Mouse (Mus musculus): ENCODE measurements at regions not wholly inside any gene's neighbourhood (a gene's known extent, or its start where the extent isn't known, plus 50 kb on each side); places are given as distances from the start of the nearest gene placed in this dataset.

DNA sequence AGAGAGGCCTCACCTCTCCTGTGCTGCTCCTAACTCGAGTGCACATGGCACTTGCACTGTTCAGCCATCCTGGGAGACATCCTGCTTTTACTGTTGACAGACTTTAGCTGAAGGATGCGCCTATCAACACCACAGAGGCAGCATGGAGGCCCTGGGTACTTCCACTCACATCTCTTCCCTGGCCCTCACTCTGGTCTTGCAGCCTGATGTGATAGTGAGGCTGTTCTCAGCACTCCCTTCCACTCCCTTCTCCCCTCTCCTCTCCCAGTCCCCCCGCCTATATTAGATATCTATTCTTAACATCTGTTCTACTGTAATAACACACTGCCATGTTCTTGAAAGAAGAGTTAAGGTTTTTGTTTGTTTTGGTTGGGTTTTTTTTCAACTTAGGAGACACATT lies 50.2 kb upstream of the Bod1 start:
- DNase-seq, result no peak

DNA sequence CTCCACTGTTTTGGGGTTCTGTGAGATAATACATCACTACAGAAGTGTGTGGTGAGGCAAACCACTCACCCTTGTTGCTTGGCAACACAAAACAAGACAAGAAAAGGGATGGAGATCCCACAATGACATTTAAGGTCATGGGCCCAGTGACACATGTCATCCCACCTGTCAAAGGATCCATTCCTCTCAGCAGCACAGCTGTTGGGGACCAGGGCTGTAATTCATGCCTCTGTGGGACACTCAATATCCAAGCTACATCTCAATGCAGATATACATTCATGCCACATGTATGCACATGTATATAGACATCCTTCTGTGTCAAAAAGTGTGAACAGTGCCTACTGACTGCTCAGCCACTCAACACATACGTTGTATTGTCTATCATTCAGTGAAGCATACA lies 52.8 kb upstream of the Bod1 start:
- no peak for DNase-seq

DNA sequence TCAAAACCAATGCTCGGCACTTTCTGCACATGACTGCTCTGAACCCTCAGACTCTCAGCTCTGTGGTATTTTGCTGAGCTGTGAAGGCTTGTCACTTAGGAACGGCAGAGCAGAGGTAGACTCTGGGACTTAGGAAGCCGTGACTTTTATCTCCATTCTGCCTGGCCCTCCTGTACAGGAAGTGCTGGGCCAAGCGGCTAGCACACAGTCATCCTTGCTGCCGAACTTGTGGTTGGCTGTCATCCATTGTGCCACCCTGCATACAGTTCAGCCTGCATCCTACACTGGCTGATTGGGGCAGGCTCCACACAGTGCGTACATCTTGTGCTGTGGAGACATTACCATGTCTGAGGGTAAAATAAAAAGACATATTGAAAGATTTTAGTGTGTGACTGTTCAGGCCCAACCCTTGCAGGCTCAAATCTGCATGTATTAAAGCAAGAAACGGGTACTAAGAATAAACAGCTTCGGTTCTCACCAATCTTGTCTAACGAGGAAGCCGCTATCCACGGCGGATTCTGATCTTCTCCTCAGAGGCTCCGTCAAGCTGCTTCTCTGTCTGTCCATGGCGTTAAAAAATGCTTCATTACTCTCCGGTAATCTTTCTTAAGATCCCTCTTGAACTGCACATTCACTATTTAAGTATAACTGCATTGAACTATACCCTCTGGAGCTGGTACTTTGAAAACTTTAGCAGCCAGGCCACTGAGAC lies 54.4 kb upstream of the Bod1 start:
- DNase-seq, result no peak

DNA sequence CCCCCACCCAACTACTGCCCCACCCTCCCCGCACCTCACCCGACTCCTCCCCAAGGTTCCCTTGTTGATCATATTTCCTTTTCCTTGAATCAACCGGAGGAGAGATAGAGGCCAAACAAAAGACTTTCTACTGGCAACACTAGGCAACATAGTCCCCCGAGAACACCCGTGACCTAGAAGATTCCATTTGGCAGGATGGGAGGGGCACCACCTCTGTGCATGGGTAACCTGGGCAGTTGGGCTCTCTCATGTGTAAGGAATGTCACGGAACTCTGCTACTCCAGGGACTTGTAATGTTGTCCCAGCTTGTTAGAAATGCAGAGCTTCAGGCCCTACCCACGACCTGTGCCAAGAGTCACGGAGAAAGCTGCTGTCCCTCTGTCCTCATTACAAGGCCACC lies 55.6 kb upstream of the Bod1 start:
- DNase-seq, result no peak

DNA sequence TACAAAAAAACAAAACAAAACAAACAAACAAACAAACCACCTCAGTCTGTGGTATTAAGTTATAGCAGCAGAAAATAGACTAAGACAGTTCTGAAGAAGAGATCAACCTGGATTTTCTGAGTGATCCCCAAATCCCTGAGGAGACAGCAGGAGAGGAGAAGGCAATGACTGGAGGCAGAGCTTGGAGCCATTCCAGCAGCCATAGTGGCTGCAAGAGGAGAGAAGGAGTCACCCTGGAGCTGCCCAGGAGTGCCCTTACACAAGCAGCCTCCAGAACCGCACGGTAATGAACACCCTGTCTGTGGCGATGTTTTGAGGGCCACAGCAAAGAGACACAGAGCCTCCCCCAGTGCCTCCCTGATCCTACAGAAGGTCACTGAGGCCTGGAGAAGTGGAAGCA lies 58.0 kb upstream of the Bod1 start:
- DNase-seq, result no peak

DNA sequence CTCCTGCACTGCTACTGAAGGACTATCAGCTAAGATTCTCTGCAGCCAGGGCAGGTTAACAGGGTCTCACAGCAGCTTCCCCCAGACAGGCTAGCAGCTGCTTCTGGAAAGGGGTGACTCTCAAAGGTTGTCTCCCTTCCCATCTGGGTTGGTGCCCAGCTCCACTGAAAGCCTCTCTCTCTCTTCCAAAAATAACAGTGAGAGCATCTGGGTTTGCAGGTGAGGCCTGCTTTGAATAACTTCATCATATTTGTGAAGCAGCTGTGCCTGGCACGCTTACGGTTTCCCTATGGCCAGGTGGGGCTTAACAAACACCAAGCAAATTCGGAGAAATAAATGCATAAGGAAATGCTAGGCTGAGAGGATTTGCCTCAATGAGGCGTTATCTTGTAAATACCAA lies 58.5 kb upstream of the Bod1 start:
- no peak for DNase-seq

DNA sequence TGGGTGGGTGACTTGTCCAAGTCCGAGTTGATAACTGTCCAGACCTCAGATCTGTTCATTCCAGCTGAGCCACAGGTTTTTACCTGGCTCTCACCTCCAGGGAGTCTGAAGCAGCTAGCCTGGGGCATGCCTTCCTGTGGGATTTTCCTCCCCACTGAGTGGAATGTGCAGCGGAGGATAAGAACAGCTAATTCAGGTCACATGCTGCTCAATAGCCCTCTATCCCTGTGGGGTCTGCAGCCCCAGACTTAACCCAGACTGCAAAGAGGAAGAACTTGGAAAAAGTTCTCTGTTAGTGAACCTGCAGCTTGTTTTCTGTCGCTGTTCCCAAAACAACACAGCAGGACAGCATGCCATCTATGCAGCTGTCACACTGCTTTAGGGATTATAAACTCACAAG lies 59.0 kb upstream of the Bod1 start:
- no peak for DNase-seq

DNA sequence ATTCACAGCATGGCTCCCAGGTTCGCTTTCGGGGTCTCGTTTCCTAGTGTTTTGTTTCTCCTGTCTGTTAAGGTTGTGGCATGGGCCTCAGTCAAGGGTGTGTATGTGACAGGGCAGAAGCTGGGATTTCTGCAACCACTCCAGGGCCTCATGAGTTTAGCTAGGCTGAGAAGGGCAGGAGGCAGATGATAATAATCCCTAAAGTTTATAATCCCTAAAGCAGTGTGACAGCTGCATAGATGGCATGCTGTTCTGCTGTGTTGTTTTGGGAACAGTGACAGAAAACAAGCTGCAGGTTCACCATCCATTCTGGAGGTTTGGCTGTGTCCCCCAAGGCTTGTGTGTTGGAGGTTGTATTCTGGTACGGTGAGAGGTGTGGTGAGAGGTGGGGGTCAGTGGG lies 59.8 kb upstream of the Bod1 start:
- no peak for DNase-seq

DNA sequence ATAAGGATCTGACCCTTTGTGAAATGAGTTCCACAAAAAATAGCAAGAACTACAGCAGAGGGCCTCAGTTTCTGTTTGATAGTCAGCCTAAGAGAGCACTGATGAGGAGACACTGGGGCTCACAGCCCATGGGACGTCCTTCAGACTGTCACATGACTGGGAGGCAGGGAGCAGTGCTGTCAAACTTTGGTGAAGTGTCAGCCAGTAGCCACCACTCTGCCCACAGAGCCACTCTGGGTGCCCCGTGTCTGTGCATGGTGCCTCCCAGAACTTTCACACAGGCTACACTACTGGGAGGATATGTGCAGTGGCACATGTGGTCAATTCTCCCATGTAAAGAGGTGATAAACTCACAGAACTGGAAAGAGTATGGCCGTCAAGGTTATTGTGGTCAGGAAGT lies 60.7 kb upstream of the Bod1 start:
- DNase-seq, result no peak

DNA sequence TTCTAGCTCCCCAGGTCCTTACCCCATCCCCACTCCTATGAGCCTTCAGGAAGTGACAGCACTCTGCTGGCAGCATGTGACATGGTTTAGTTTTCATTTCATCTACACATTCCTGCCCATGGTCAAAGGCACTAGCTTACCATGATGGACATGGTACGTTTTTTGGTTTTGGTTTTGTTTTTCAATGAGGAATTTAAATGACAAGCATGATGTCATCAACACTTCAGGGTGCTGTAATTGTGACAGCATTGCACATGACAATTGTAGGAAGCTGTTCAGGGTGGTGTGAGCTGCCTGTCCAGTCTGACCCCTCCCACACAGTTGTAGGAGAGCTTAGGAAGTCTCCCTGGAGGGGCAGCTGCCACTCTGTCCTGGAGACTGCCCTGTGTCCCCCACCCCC lies 61.3 kb upstream of the Bod1 start:
- DNase-seq, result no peak

DNA sequence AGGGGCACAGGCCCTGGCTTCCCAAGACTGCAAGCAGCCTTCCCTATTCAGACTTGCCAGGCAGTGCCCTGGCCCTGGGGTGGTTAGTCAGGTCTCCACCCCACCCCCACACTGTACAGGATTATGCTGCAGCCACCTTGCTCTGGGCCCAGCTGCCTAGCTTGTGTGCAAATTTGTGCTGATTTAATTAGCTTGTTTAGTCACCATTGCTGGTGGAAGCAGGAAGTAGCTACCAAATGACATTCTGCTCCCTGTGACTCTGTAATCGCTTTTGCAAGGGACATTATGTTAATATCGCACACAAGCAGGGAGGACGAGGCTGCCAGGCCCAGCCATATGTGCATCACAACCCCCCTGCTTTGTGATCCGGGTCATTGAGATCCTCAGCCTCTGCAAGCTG lies 62.4 kb upstream of the Bod1 start:
- DNase-seq, result no peak

DNA sequence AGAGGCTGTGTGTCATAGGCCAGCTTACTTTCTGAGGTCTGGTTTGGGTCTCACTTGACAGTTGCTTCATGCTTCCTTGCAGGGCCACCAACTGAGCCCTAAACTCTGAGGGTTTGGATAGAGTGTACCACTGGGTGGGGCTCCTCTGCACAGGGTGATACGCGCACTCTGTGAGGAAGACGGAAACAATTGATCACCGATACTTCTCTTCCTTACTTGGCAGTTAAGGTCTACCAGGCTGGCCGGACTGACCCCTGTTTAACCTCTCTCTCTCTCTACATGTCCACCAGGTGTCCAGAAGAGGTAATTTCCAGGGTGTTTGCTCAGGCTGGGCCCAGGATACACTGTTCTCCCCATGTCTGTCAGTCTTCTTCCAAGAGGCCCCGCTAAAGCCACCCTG lies 63.6 kb upstream of the Bod1 start:
- no peak for DNase-seq

DNA sequence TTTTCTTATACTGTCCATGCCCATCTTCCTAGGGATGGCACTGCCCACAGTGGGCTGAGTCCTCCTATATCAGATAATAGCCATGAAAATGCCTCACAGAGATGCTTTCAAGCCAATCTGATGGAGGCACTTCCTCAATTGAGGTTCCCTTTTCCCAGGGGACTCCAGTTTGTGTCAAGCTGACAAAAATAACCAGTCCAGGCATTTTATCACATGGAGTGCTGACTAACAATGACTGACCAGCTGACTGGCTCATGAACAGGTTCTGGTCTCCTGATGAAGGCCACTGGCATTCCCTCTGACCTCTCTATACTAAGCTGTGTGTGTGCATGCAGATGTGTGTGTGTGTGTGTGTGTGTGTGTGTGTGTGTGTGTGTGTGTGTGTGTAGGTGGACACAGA lies 64.4 kb upstream of the Bod1 start:
- no peak for DNase-seq

DNA sequence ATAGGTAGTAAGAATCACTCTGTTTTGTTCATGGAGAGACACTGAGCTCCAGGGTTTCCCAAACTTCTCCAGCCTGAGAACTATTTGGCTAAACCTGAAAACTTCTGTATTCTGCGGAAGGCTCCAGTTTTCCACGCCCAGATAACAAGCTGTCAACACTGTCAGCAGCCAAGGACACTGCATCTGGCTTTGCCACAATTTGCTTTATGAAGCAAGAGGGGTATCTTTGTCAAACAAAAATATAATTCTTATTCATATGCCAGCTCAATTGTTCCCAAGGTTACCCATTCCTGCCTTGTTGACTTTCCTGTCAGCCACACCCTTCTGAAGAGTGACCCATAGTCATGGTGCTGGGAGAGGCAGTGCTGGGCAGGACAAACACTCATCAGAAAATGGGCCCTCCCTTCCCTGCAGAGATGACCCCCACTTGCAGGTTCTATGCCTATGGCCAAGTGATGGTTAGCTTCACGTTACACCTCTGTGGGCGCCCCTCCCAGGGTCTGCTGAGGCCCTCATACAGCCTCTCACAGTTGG lies 64.9 kb upstream of the Bod1 start:
- no peak for DNase-seq

DNA sequence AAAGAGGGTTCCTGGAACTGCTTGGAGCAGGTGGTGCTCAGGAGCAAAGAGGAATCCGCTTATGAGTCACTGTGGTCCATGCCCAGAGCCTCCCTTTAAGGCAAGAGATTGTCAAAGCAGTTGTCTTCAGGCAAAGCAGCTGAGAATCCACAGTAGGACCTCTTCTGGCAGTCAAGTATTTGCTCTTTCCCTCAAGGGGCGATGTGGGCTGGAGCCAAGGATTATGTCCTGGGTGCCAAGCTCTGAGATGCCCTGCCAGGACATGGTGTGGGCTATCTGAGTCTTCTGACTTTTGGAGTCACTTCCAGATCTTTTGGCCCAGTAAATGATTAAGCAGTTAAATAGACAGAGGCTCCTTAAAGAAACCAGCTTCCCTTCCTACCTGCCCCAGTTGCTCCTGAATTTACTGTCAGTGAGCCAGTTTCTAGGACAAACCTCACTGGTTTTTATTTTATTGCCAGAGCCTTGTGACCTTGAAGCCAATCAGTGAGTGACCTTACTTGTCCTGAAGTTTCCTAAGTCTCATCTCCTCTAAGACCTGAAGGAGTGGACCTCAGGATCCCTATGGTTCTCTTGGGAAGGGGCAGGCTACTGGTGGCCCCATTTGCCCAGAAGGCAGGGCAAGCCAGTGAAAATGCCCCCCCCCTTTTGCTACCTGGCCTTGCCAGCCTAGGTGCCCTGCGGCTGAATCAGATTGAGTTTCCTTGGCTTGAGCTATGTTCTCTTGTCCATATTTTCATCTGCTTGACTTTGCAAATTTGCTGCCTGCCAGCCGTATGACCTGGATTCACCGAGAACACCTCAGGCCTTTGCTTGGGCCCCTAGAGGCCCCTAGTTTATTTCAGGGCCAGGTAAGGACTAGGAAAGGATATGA lies 66.7 kb upstream of the Bod1 start:
- DNase-seq, result no peak

DNA sequence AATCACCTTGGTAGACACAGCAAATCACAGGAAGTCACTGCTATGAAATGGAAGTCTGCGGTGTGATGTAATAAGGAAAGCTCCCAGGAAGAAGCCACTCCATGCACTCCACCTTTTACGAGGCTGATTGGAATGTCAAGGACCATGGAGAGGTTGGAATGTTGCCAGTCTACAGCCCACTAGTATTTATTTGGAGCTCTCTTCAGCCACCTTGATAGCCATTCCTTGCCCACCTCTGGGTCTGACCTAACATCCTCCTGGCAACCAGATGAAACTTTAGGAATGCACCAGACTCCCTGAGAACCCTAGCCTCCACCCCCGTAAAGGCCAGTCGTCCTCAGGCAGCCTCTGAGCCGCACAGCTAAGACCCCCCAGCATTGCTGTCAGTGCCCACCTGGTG lies 68.7 kb upstream of the Bod1 start:
- DNase-seq, result no peak

DNA sequence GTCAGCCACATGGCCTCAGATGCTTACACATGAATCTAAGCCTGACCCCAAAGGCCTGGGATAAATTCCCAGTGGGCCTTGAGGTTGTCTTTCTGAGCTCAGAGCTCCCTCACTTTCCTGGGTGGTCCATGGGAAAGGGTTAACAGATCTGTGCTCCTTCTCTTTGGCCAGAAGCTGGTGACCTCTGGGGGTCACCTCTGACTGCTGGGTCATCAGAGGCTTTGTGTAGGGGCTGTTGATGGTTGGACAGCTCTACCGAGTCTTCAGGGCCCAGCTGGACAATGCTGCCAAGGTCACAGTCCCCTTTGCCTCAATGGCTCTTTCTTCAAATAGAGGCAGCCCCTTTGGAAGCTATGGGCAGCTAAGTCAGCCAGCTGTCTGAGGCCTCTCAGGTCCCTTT lies 70.5 kb upstream of the Bod1 start:
- no peak for DNase-seq

DNA sequence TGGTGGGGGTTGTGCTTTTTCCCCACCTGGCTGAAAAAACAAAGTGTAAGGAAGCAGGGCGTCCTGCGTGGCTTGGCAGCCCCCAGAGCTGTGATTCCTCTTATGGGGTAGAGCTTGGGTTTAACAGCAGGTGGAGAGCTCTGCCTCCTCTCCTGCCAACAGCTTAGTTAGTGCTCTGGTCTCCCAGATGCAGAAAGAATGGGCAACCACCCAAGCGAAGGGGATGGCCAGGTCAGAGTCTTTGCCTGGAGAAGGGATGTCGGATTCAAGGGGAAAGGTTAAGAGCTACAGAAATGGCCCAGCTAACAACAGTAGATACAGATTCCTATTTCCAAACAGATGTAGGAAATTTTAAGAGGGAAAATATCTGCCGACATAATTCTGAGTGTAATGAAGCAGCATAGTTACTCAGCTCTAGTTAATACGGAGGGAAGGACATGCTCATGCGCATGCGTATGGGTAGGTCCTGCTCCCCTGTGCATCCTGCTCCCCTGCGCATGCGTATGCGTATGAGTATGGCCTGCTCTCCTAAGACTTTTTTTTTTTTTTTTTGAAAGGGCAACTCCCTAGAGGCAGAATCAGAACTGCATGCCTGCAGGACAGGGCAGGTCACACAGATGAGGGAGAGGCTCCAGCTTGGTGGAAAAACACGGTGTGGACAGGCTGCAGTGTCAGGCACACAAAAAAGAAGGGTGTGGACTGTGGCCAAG lies 72.5 kb upstream of the Bod1 start:
- DNase-seq, result no peak

DNA sequence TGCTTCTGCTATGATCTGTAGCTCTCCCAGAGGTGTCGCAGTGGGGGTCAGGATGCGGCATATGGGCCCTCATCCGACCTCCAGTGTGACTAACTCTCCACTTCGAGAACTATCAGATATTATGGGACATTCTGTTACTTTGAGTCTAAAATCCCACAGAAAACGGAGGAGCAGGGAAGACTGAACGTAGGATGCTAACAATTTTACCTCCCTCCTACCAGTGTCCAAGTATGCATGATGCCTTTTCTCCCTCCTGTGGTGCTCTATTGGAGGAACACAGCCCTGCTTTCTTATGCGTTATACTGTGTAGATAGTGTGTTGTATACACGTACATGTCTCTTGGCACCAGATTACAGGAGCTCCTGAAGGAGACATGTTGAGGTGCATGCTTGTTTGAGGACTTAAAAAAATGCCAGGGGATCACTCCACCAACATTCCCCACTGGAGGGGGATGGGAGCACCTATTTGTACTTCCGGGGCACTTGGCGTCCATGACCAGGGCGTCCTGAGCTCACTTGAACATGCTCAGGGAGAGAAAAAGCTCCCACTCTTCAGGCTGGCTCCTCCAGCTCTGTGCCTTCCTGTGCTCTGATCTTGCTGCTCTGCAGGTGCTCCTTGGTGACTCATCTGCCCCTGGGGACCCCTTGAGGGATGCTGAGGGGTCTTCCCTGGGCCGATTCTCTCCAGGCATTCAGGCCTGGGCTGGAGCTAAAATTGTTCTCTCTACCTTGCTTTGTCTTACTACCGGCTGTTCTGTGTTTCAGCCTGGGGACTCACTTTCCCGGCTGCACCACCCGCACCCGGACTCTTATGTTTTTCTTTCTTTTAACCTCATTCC lies 73.6 kb upstream of the Bod1 start:
- DNase-seq, result no peak

DNA sequence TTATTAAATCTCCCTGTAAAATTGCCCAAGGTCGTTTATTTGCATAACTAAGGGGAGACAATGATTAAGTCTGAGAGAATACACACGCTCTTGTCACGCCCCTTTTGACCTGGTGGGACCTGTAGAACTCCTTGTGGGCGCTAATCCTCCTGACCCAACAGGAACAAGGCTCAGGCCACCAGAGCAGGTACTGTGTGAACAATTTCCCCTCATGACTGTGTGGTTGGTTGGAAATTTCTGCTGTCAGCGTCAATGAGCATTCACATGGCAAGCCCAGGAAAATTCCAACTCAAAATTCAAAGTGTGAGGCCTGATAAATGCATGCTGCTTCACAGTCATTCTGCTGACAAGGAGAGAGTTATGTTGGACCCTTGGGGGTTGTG lies 74.2 kb upstream of the Bod1 start:
- DNase-seq, result no peak

DNA sequence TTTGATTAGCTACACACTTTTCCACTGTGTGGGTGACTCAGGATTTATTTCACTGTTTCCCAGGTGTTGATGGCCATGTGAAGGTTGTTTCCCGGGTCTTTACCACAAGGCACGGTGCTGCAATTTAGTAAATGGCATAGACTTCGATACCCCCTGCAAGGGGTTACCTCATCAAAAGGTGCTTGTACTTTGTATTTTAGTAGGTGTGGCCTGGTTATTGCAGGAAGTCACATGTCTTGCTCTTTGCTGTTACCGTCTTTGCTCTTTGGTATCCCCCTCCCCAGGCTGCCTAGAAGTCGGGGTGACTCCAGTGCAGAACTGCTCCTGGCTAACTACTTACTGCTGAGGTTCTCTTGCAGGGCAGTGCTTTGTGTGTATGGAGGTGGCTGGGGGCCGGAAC lies 74.8 kb upstream of the Bod1 start:
- DNase-seq, result no peak

DNA sequence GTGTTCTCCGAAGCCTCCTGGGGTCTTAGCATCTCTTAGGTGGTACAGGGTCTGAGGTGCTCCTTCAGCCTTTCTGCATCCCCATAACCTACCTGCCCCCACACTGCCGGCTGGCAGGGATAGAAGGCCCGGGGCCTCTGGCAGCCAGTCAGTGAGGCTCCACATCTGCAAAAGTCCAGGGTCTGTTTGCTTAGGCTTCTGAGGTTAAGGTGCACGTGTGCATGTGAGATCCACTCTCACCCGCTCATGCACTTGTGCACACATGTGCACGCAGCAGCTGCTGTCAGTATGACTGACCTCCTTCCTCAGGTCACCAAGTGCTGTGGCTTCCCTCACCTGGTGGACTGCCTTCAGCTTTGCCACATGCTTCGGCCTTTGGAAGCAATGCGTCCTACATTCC lies 75.3 kb upstream of the Bod1 start:
- no peak for DNase-seq

DNA sequence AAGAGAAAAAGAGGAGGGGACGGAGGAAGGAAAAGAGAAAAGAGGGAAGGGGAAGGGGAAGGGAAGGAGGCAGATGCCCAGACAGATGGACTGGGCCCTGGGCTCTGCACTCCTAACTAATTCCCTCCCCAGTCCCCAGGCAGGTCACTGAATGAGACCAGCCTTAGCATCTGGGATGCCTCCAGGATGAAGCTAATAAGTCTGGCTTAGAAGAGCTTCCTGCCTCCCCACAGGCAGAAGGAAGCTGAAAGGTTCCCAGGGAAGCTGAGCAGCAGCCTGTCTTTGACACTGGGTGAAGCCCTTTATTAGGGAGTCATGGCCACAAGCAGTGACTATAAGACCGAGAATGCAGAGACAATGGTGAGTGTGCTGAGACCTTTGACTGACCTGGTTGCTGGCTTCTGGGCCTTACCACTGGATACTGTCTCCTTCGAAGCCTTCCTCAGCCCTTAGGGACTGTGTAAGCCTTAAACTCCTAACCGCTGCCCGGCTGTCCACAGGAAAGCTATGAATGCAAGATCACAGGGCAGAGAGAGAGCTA lies 76.7 kb upstream of the Bod1 start:
- no peak for DNase-seq
